Mouse (Mus musculus) retina, adult 2 months (tissue): Measurements from ENCODE around the gene Tmie.
"Not testable (repeated sequence)": the region's sequence is repeated elsewhere in the genome, so short reads cannot be mapped to it uniquely, and the experiment has no call there.

ENCODE experiments used
- DNase-seq: peaks from one replicate; pipeline ENCODE4 v3.0.0-alpha.2; 2012; ENCODE audit warnings: low read depth, low spot score

The Tmie gene

DNA sequence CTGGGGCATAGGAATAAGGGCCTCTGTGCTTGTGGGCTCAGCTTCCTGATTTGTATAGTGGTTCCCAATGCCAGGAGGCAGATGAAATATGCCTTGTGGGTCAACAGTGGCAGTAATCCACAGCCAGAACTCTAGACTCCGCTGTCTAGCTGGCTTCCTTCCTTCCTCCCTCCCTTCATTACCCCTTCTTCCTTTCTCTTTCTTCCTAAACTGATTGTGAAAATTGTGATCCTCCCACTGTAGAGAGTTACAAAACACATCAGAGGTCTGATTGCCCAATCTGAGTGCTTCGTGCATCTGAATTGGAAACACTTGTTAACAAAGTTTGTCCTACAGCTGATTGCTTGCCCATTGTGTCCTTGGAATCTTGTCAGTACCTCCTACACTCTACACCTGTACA, 38.5 kb downstream of the Tmie start:
- no peak for DNase-seq

DNA sequence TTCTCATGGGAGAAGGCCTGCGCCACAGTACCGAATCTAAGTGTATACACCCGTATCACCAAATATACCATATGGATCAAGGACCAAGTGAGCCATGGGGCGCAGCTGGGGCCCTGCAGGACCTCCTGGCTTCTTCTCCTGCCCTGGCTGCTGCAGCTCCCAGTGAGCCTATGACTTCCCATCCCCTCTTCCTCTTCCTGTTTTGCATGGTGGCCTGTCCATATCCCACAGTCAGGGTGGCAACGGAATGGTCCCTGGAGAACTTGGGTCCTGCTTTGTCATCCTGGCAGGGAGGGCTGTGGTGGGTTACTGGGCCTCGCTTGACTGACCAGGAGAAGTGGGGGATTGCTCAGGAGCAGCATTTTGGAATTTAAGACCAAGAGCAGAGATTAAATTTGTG, 39.0 kb downstream of the Tmie start:
- DNase-seq = no peak

DNA sequence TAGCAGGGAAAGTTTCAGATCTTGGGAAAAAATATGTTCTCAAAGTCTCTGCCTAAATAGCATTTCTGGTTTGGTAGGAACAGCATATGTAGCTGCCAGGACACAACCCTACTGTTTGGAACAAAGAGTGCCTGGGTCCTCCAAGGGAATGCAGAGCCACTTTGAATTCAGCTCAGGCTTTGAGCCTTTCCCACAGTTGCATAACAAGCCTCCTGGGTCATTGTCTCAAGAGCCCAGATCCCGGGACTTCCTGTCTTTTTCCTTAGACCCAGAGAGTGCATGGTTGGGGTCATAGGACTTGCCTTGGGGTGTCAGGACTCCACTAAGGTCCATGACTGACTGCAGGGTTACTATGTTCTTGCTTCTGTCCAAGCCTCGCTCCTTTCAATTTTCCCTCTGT, 43.8 kb downstream of the Tmie start:
- DNase-seq = no peak

DNA sequence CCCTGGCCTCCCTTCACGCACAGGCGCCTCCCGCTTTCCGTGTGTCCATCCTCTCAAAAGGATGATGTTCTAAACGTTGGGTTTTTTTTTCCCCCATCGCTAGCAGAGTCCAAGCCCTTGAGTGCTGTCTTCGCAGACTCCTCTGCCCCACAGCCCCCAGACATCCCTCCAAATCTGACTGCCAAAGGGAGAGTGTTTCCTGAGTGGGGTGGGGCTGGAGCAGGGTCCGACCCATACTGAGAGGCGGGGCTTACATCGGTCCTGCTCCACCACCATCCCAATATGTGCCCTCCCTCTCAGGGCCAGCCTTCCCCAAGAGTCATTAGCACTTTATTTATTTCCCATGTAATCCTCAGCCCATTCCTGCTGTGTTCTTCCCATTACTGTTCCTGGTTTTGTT, 45.0 kb downstream of the Tmie start:
- DNase-seq = no peak

DNA sequence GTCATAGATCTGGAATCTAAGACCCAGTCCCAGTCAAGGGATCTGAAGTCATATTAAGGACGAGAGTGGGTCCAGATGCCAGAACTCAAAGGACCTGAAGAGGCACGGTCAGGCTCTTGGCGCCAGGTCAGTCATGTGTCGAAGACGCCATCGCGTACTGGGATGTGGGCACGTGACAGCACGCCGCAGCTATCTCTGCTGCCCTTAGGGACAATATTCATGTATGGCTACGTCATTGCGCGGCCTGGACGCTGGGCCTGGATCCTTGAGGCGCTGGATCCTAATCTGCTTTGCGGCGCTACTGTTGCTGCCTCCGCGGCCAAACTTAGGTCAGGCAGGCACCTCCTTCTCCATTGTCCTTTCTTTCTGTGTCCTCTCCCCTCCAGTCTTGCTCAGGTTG, 45.5 kb downstream of the Tmie start, which contains the start of gene Prss45:
Prss45 (plus strand) TSS at position 178 of the 400 bp plus-strand sequence.
- no peak for DNase-seq

DNA sequence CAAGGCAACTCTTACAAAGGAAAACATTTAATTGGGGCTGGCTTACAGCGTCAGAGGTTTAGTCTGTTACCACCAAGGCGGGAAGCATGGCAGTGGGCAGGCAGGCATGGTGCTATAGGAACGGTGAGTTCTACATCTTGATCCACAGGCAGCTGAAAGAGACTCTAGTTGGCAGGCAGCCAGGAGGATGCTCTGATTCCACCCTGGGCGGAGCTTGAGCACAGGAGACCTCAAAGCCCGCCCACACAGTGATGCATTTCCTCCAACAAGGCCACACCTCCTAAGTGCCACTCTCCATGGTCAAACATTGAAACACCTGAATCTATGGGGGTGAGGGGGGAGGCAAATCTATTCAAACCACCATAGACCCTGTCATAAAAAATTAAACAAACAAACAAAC, 46.9 kb downstream of the Tmie start:
- no peak for DNase-seq

DNA sequence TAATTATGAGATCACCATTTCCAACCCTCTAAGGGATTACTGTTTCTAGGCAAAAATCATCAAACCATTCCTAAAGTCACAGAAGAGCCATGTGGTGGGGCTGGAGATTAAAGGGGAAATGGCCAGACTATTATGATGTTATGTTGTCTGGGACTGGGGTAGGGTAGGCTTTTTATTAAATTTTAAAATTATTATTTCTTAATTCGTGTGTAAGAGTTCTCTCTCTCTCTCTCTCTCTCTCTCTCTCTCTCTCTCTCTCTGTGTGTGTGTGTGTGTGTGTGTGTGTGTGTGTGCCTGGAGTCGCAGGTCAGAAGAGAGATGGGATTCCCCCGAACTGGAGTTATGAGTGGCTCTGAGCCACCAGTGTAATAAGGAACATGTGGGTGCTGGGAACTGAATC, 53.5 kb downstream of the Tmie start, which contains the start of gene Prss43:
Prss43 (plus strand) TSS at position 301 of the 400 bp plus-strand sequence.
- no peak for DNase-seq

DNA sequence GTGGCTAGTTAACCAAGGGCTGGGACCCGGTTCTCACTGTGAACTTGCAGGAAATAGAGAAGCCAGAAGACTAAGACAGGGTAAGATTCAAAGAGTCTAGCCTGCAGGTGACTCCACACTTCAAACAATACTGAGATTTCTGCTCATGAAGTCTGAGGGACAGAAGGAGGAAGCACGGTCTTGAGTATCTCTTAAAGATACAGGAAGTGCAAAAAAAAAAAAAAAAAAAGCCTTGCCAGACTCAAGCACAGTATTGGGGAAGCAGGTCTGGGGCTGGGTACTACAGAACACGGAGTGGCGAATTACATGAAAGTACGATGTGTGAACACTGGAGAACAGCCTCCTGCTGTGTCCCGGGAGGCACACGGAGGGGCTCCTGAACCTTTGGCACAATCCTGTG, 54.1 kb downstream of the Tmie start:
- DNase-seq = no peak

DNA sequence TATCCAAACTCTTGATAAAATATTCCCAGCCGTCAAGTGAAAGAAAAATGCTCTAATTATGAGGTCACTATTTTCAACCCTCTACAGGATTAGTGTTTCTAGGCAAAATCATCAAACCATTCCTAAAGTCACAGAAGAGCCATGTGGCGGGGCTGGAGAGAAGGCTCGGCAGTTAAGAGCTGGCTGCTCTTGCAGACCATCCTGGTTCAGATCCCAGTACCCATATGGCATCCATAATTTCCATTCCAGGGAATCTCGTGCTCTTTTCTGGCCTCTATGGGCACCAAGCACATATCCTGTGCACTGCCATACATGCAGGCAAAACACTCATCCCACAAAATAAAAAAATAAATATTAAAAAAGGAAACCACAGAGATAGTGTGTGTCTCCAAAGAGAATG, 54.5 kb downstream of the Tmie start:
- no peak for DNase-seq

DNA sequence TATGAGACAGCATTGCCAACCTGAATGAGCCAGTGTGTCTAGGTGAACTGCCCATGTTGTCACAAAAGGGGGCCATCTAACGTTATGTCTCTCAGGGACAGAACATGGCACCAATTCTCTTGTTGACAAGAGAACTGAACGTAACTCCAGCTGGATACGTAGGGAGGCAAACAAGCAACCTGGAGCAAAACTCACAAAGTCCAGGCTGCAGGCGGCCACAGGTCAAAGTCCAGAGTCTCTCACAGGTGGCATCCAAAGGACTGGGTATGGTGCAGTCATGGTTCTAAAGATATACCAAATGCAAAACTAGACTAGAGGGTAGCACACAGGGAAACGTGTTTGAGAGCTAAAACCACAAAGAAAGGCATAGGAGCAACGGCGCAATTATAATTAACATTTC, 58.5 kb downstream of the Tmie start:
- DNase-seq = no peak

DNA sequence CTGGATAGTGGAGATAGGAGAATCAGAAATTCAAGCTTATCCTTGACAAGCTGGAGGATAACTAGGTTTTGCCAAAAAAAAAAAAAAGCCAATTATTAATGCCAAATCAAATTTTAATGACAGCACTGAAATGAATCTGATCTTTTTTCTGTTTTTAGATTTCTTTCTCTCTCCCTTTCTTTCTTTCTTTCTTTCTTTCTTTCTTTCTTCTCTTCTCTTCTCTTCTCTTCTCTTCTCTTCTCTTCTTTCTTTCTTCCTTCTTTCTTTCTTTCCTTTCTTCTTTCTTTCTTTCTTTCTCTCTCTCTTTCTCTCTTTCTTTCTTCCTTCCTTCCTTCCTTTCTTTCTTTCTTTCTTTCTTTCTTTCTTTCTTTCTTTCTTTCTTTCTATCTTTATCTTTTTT, 59.4 kb downstream of the Tmie start:
- DNase-seq = not testable (repeated sequence)
